7 mouse cellular contexts compared by ENCODE assay signal in genomic region chr2:31346096-31346495, GRCm38 (mm10). TPM values are rescaled to one million over a fixed set of nuclear protein-coding genes. Genes with fewer than 3 reads are reported as not detected.
DNase-seq lines count a peak whose midpoint lies in the region; ATAC-seq lines count a peak whose summit lies in the region.

No protein-coding gene starts in this region.

- WGBS in midbrain, embryonic 14.5 days = 41% methylated on average over 12 of the region's 12 CpGs
- 40% methylated on average over 12 of the region's 12 CpGs for WGBS in midbrain, embryonic 11.5 days

- peak; percentile 26 for DNase-seq in midbrain, embryonic 14.5 days
- DNase-seq in midbrain, embryonic 11.5 days (ENCODE audit: low spot score, missing footprints) = no peak
- DNase-seq in adrenal gland, postnatal 25 days = peak; percentile 69
- DNase-seq in kidney, postnatal 36 days = peak; percentile 43 to 80
- peak; percentile 21 for DNase-seq in splenic B cell, adult 2 months (ENCODE audit: low read depth, low spot score)
- DNase-seq in MN1 (ENCODE audit: low spot score) = no peak
- DNase-seq in spleen, postnatal 4 days (ENCODE audit: low spot score in 2 of 2) = no peak

- no peak overlapping the region for H3K4me3 ChIP-seq in midbrain, embryonic 14.5 days (replicated peaks; ENCODE audit: low read depth, low read length)
- H3K4me3 ChIP-seq in midbrain, embryonic 11.5 days (ENCODE audit: low read depth, low read length) = no peak overlapping the region

- H3K9me3 ChIP-seq in midbrain, embryonic 14.5 days (ENCODE audit: control insufficient read depth, low read length) = no peaks in the 10 kb centered on the region
- H3K9me3 ChIP-seq in midbrain, embryonic 11.5 days (ENCODE audit: control insufficient read depth, low read length) = no peaks in the 10 kb centered on the region

- no peak overlapping the region for H3K9ac ChIP-seq in midbrain, embryonic 14.5 days (replicated peaks; ENCODE audit: low read length)
- H3K9ac ChIP-seq in midbrain, embryonic 11.5 days (ENCODE audit: low read length) = no peak overlapping the region

- no peaks in the 10 kb centered on the region for H3K36me3 ChIP-seq in midbrain, embryonic 14.5 days (ENCODE audit: control insufficient read depth, insufficient read depth, low read length)
- no peaks in the 10 kb centered on the region for H3K36me3 ChIP-seq in midbrain, embryonic 11.5 days (ENCODE audit: control insufficient read depth, insufficient read depth, low read length)
- H3K36me3 ChIP-seq in splenic B cell, adult 2 months (ENCODE audit: control insufficient read depth, insufficient read depth, low read length, poor library complexity, severe bottlenecking) = no peaks in the 10 kb centered on the region

- H3K27ac ChIP-seq in midbrain, embryonic 14.5 days (replicated peaks; ENCODE audit: low read depth, low read length) = no peak overlapping the region
- no peak overlapping the region for H3K27ac ChIP-seq in midbrain, embryonic 11.5 days (ENCODE audit: low read depth, low read length)

- no peak overlapping the region for H3K4me2 ChIP-seq in midbrain, embryonic 14.5 days (ENCODE audit: low read length)
- H3K4me2 ChIP-seq in midbrain, embryonic 11.5 days = no peak overlapping the region

- no peaks in the 10 kb centered on the region for H3K4me1 ChIP-seq in midbrain, embryonic 14.5 days (ENCODE audit: control insufficient read depth, insufficient read depth, low read length)
- H3K4me1 ChIP-seq in midbrain, embryonic 11.5 days (ENCODE audit: control insufficient read depth, insufficient read depth, low read length) = no peaks in the 10 kb centered on the region

- no peaks in the 10 kb centered on the region for H3K27me3 ChIP-seq in midbrain, embryonic 14.5 days (ENCODE audit: control insufficient read depth, insufficient read depth, low read length)
- H3K27me3 ChIP-seq in midbrain, embryonic 11.5 days (ENCODE audit: control insufficient read depth, insufficient read depth, low read length) = no peaks in the 10 kb centered on the region
- no peaks in the 10 kb centered on the region for H3K27me3 ChIP-seq in splenic B cell, adult 2 months (ENCODE audit: control insufficient read depth, insufficient read depth, low read length, poor library complexity, severe bottlenecking)

- ATAC-seq in midbrain, embryonic 14.5 days (ENCODE audit: low FRiP score, low TSS enrichment) = no peak
- ATAC-seq in midbrain, embryonic 11.5 days (ENCODE audit: low FRiP score) = no peak

RNA-seq across cellular contexts. Expression of gene Hmcn2, which starts 31.9 kb away (rescaled TPM):
- 0.08 and 0.22 TPM in 2 replicates for polyA plus RNA-seq in midbrain, embryonic 14.5 days (2014; fragmentation: Nextera tagmentation; extraction: Ambion mirVana)
- polyA plus RNA-seq in midbrain, embryonic 11.5 days (2014; fragmentation: Nextera tagmentation; extraction: Ambion mirVana) = 0.10 TPM in 1 of 2 replicates, not detected in the other
- total RNA-seq in adrenal gland, postnatal 25 days (2021) = 0.76 and 1.9 TPM in 2 replicates

Comparison
In these comparisons a context has a peak if more than half of its experiments do, and no peak if none do; other contexts are left out.
1. DNase-seq: peak in midbrain, embryonic 14.5 days (single experiment), adrenal gland, postnatal 25 days (single experiment), kidney, postnatal 36 days (2 of 2) and splenic B cell, adult 2 months (single experiment); none in midbrain, embryonic 11.5 days (single experiment), MN1 (single experiment) and spleen, postnatal 4 days (0 of 2).